Mouse (Mus musculus): ENCODE results near the gene Scoc. TPM values are rescaled to one million over a fixed set of nuclear protein-coding genes. Genes with fewer than 3 reads are reported as not detected.
"Not testable (repeated sequence)": the region's sequence is repeated elsewhere in the genome, so short reads cannot be mapped to it uniquely, and the experiment has no call there.

Scoc gene
- polyA plus RNA-seq, 1 experiment from 2014 or later: 80.5 TPM

DNA sequence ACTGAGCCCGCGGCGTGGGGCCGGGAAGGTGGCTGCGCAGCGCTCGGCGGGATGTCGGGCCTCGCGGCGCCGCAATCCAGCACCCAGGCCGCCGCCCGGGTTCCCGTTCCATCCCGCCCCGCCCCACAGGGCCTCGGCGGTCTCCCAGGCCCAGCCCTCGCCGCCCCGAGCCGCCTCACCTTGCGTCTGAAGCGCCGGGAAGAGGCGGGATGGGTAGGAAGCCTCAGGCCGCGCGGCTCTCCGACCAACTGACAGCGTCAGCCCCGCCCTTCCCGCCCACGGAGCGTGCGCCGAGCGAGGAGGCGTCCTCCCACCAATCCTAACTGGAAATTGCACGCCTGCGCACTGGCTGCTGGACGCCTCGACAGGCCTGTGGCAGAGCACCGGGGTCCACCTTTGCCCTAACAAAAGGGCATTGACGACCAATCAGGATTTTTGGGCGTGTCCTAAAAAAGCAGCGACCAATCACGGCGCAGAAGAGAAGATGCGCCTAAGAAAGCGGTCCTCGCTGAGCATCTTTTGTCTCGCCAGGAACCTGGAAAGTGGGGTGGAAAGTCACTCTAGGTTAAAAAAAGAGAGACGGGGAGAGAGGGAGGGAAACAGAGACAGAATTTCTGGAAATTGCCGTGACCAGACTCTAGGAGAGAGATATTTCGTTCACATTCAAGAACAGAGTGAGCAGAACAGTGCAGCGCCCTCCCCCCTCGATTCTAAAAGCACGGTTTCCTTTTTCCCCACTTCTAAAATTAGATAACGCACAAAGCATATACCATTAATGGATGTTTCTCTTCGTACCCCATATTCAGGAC is 15.7 kb downstream of the Scoc start:
- no peaks in the 10 kb centered on the region for H3K9me3 ChIP-seq (ENCODE audit: low read length)
- DNase-seq (ENCODE audit: low spot score) (peak; percentile 99), ATAC-seq (peak; percentile 100)
- no peak for TF ChIP-seq CTCF (IDR thresholded peaks at IDR 0.05)
- no peak for TF ChIP-seq EP300 (IDR thresholded peaks at IDR 0.05)
- peak overlapping the region; percentile 74 for H3K9ac ChIP-seq (replicated peaks; ENCODE audit: low read depth)
- H3K27ac ChIP-seq (ENCODE audit: low read length): peak overlapping the region; percentile 72
- no peaks in the 10 kb centered on the region for H3K36me3 ChIP-seq (ENCODE audit: insufficient read depth, low read length)
- no peaks in the 10 kb centered on the region for H3K27me3 ChIP-seq (replicated peaks; ENCODE audit: insufficient read depth, low read length)
- H3K4me2 ChIP-seq (replicated peaks; ENCODE audit: low read depth, low read length): peak overlapping the region; percentile 83
- peaks cover 4% of the 10 kb centered on the region; the same call in 1 of the 2 replicates for H3K4me1 ChIP-seq (ENCODE audit: insufficient read depth, low read depth, low read length)
- WGBS: 1% methylated on average over 64 of the region's 64 CpGs
- H3K4me3 ChIP-seq (ENCODE audit: low read depth, low read length): peak overlapping the region; percentile 74

- no peaks in the 10 kb centered on the region for H3K9me3 ChIP-seq (ENCODE audit: low read length)
- no peaks in the 10 kb centered on the region for H3K36me3 ChIP-seq (ENCODE audit: insufficient read depth, low read length)
- no peak for ATAC-seq
- peak overlapping the region; percentile 74 for H3K4me3 ChIP-seq (ENCODE audit: low read depth, low read length)
- peak overlapping the region; percentile 72 for H3K27ac ChIP-seq (ENCODE audit: low read length)
- no peak for DNase-seq (ENCODE audit: low spot score)
- H3K9ac ChIP-seq (replicated peaks; ENCODE audit: low read depth): peak overlapping the region; percentile 74
- WGBS: 2% methylated on average over 29 of the region's 29 CpGs
- H3K4me2 ChIP-seq (replicated peaks; ENCODE audit: low read depth, low read length): peak overlapping the region; percentile 83
- no peaks in the 10 kb centered on the region for H3K27me3 ChIP-seq (replicated peaks; ENCODE audit: insufficient read depth, low read length)
- peaks cover 4% of the 10 kb centered on the region; the same call in 1 of the 2 replicates for H3K4me1 ChIP-seq (ENCODE audit: insufficient read depth, low read depth, low read length)
- TF ChIP-seq CTCF (IDR thresholded peaks at IDR 0.05) (no peak), EP300 (IDR thresholded peaks at IDR 0.05) (no peak)
Observed at GRCm38 (mm10) chr8:83441656-83442242, 16.4 kb downstream of the Scoc start.

DNA sequence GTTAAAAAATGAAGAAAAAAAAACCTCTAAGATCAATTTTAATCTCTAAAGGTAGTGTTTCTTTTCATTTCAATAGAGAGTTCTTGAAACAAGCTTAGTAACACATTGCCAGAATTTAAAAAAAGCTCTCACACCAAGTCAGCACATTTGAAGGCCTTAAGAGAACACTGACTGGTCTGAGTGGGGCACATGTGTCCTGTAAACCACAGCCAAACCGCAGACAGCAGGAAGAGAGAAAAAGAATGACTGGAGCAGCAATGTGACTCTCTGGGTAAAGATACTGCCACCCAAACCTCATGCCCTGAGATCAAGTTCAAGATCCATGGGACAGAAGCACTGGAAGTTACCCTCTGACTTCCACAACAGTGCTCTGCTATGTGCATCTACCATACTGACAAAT is 21.1 kb downstream of the Scoc start:
- Histone ChIP-seq H3K4me1 (ENCODE audit: insufficient read depth, low read depth, low read length) (peaks cover 4% of the 10 kb centered on the region; the same call in 1 of the 2 replicates), H3K4me3 (ENCODE audit: low read depth, low read length) (no peak overlapping the region), H3K36me3 (ENCODE audit: insufficient read depth, low read length) (no peaks in the 10 kb centered on the region), H3K27ac (ENCODE audit: low read length) (no peak overlapping the region), H3K9me3 (ENCODE audit: low read length) (no peaks in the 10 kb centered on the region), H3K4me2 (replicated peaks; ENCODE audit: low read depth, low read length) (no peak overlapping the region), H3K27me3 (replicated peaks; ENCODE audit: insufficient read depth, low read length) (no peaks in the 10 kb centered on the region), H3K9ac (replicated peaks; ENCODE audit: low read depth) (no peak overlapping the region)
- DNase-seq (ENCODE audit: low spot score): no peak
- TF ChIP-seq CTCF (IDR thresholded peaks at IDR 0.05) (no peak), EP300 (IDR thresholded peaks at IDR 0.05) (no peak)
- no peak for ATAC-seq
- 83% methylated on average over 1 of the region's 1 CpGs for WGBS

GRCm38 (mm10) chr8:83429071-83429524 is 29.1 kb downstream of the Scoc start:
- WGBS: 62% methylated on average over 4 of the region's 4 CpGs
- Histone ChIP-seq H3K9me3 (ENCODE audit: low read length) (no peaks in the 10 kb centered on the region), H3K4me2 (replicated peaks; ENCODE audit: low read depth, low read length) (no peak overlapping the region), H3K4me3 (ENCODE audit: low read depth, low read length) (no peak overlapping the region), H3K9ac (replicated peaks; ENCODE audit: low read depth) (no peak overlapping the region), H3K27me3 (replicated peaks; ENCODE audit: insufficient read depth, low read length) (no peaks in the 10 kb centered on the region), H3K36me3 (ENCODE audit: insufficient read depth, low read length) (no peaks in the 10 kb centered on the region), H3K4me1 (ENCODE audit: insufficient read depth, low read depth, low read length) (no peaks in the 10 kb centered on the region), H3K27ac (ENCODE audit: low read length) (no peak overlapping the region)
- DNase-seq (ENCODE audit: low spot score) (no peak), ATAC-seq (no peak)
- TF ChIP-seq EP300 (IDR thresholded peaks at IDR 0.05): no peak
- TF ChIP-seq CTCF (IDR thresholded peaks at IDR 0.05): no peak

DNA sequence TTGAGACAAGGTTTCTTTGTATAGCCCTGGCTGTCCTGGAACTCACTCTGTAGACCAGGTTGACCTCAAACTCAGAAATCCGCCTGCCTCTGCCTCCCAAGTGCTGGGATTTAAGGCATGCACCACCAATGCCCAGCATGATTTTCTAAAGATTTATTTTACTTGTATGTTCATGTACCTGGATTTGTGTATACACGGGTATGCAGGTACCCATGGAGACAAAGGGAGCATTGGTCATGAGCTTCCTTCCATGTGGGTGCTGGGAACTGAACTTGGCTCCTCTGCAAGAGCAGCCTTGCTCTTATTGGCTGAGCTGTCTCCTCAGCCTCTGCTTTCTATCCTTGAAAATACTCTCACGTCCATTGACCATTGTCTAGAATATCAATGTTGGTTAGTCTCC is 29.6 kb downstream of the Scoc start:
- not testable (repeated sequence) for ATAC-seq; H3K4me3 ChIP-seq (ENCODE audit: low read depth, low read length); H3K4me1 ChIP-seq (ENCODE audit: insufficient read depth, low read depth, low read length); H3K36me3 ChIP-seq (ENCODE audit: insufficient read depth, low read length); H3K4me2 ChIP-seq (replicated peaks; ENCODE audit: low read depth, low read length); H3K9ac ChIP-seq (replicated peaks; ENCODE audit: low read depth); H3K27ac ChIP-seq (ENCODE audit: low read length); H3K9me3 ChIP-seq (ENCODE audit: low read length); DNase-seq (ENCODE audit: low spot score); H3K27me3 ChIP-seq (replicated peaks; ENCODE audit: insufficient read depth, low read length)
- WGBS: 89% methylated on average over 3 of the region's 3 CpGs

GRCm38 (mm10) chr8:83426949-83427348 is 31.2 kb downstream of the Scoc start:
- peak; percentile 87 for ATAC-seq
- Histone ChIP-seq H3K36me3 (ENCODE audit: insufficient read depth, low read length) (no peaks in the 10 kb centered on the region), H3K9ac (replicated peaks; ENCODE audit: low read depth) (no peak overlapping the region), H3K4me3 (ENCODE audit: low read depth, low read length) (no peak overlapping the region), H3K4me1 (ENCODE audit: insufficient read depth, low read depth, low read length) (no peaks in the 10 kb centered on the region), H3K9me3 (ENCODE audit: low read length) (no peaks in the 10 kb centered on the region), H3K27me3 (replicated peaks; ENCODE audit: insufficient read depth, low read length) (no peaks in the 10 kb centered on the region), H3K4me2 (replicated peaks; ENCODE audit: low read depth, low read length) (no peak overlapping the region), H3K27ac (ENCODE audit: low read length) (no peak overlapping the region)
- TF ChIP-seq EP300 (IDR thresholded peaks at IDR 0.05): peak; percentile 32; the same call in 1 of the 2 replicates
- no peak for TF ChIP-seq CTCF (IDR thresholded peaks at IDR 0.05)
- DNase-seq (ENCODE audit: low spot score): peak; percentile 63
- WGBS: 12% methylated on average over 7 of the region's 7 CpGs
